Mouse (Mus musculus) heart, embryonic 16.5 days (tissue): Measurements from ENCODE around the gene Neurod2. TPM values are rescaled to one million over a fixed set of nuclear protein-coding genes. Genes with fewer than 3 reads are reported as not detected.

Source experiments
- ATAC-seq: fragments of 200-750 bp; cut with Nextera tagmentation; replicated peaks from 2 replicates; pipeline ENCODE4 v1.8.0; 2017; ENCODE audit warnings: moderate number of reproducible peaks; ENCODE audit not compliant: insufficient read depth, low FRiP score; ENCODE audit errors: extremely low read depth
- H3K27ac ChIP-seq: fragments of 300-500 bp; sonication (generic); 2 replicates; pipeline ENCODE4 v1.5.1; 2014; ENCODE audit warnings: mild to moderate bottlenecking, low read length, control low read depth, moderate library complexity
- H3K27me3 ChIP-seq: fragments of 300-500 bp; sonication (generic); 2 replicates; pipeline ENCODE4 v1.6.1; 2014; ENCODE audit warnings: low read length, mixed read lengths; ENCODE audit not compliant: control insufficient read depth, insufficient read depth
- H3K36me3 ChIP-seq: fragments of 300-500 bp; sonication (generic); 2 replicates; pipeline ENCODE4 v1.6.1; 2014; ENCODE audit not compliant: control insufficient read depth, insufficient read depth
- H3K4me1 ChIP-seq: fragments of 300-500 bp; sonication (generic); 2 replicates; pipeline ENCODE4 v1.6.1; 2014; ENCODE audit warnings: low read length, mixed read lengths; ENCODE audit not compliant: control insufficient read depth, insufficient read depth
- H3K4me2 ChIP-seq: fragments of 300-500 bp; sonication (generic); 2 replicates; pipeline ENCODE4 v1.6.1; 2014; ENCODE audit warnings: low read depth, mild to moderate bottlenecking, control low read depth, low read length
- H3K4me3 ChIP-seq: fragments of 300-500 bp; sonication (generic); 2 replicates; pipeline ENCODE4 v1.5.1; 2014; ENCODE audit warnings: mild to moderate bottlenecking, control low read depth, low read length
- H3K9ac ChIP-seq: fragments of 300-500 bp; sonication (generic); 2 replicates; pipeline ENCODE4 v1.6.1; 2014; ENCODE audit warnings: low read length, control low read depth
- H3K9me3 ChIP-seq: fragments of 300-500 bp; sonication (generic); replicated peaks from 2 replicates; pipeline ENCODE4 v1.6.1; 2016; ENCODE audit warnings: low read length; ENCODE audit not compliant: control insufficient read depth
- WGBS: fragments of 180-500 bp; shearing (Covaris S2); extraction: QIAGEN DNeasy Blood & Tissue Kit; methylation state at CpG from one replicate; pipeline ENCODE4 v1.1.7; 2014; 5-methylcytosine and 5-hydroxymethylcytosine counted together
- polyA plus RNA-seq: library from polyadenylated mRNA; unstranded; fragments of >200 nt; fragmentation: Nextera tagmentation; extraction: Ambion mirVana; gene quantifications from 2 replicates; pipeline ENCODE4 v1.2.1, GENCODE M21; 2015

Neurod2 gene
- polyA plus RNA-seq, 1 experiment from 2014 or later, result not detected

- Histone ChIP-seq H3K27me3 (peaks cover 75% of the 10 kb centered on the region), H3K4me2 (peak overlapping the region; percentile 100), H3K27ac (no peak overlapping the region), H3K9me3 (no peaks in the 10 kb centered on the region), H3K4me3 (peak overlapping the region; percentile 67), H3K9ac (peak overlapping the region; percentile 80), H3K36me3 (no peaks in the 10 kb centered on the region), H3K4me1 (peaks cover 20% of the 10 kb centered on the region)
- no peak for ATAC-seq
- under 1% methylated on average over 57 of the region's 57 CpGs for WGBS
These were observed 9.1 kb upstream of the Neurod2 start for GRCm38 (mm10) chr11:98338507-98338961.

DNA sequence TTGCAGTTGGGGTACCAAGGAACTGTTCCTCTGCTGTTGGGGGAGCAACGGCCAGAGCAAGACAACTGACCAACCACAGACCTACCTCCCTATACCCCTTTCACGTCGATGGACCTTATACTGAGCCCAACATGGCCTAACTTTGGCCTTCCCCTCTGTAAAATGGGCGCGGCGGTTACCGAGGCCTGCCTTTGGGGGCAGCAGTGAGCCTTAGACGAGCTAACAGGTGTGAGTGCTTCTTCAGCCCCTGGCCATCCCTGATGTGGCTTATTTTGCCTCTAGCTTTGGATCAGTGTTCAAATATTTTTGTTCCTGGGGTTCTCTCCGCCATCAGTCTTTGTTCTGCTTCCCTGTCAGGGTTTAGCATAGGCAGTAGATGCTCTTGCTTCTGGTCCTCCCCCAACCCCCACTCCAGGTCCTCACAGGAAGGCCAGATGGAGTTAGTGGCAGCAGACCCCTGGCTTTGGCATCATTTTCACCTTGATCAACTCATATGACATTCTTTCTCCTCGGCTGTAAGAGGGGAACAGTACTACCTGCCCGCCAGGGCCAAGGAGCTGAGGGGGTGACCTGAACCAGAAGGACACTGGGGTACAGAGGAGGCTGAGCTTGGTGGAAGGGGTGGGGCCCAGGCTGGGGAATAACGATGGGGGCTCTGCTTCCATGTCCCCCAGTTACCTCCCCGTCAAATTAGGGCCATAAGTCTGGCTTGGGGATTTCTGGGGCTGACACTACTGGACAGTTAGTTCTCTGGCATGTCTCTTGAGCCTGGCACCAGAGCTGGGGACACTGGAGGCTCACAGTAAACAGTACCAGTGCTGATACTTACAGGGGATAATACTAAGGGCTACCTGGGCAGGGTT lies 7.0 kb upstream of the Neurod2 start:
- WGBS, result 15% methylated on average over 13 of the region's 13 CpGs
- Histone ChIP-seq H3K36me3 (no peaks in the 10 kb centered on the region), H3K27ac (no peak overlapping the region), H3K27me3 (peaks cover 90% of the 10 kb centered on the region), H3K4me2 (no peak overlapping the region), H3K9me3 (no peaks in the 10 kb centered on the region; the same call in 1 of the 2 replicates), H3K4me3 (no peak overlapping the region), H3K9ac (no peak overlapping the region), H3K4me1 (peaks cover 13% of the 10 kb centered on the region)
- ATAC-seq, result no peak

GRCm38 (mm10) chr11:98335250-98335649 lies 5.8 kb upstream of the Neurod2 start:
- WGBS, result 4% methylated on average over 9 of the region's 9 CpGs

GRCm38 (mm10) chr11:98333981-98334741 lies 4.7 kb upstream of the Neurod2 start:
- 5% methylated on average over 35 of the region's 41 CpGs for whole genome bisulfite sequencing
- Histone ChIP-seq H3K27ac (no peak overlapping the region), H3K36me3 (no peaks in the 10 kb centered on the region), H3K27me3 (peaks cover 95% of the 10 kb centered on the region), H3K4me1 (peaks cover 8% of the 10 kb centered on the region; the same call in 1 of the 2 replicates), H3K9ac (no peak overlapping the region), H3K9me3 (no peaks in the 10 kb centered on the region; the same call in 1 of the 2 replicates), H3K4me2 (peak overlapping the region; percentile 48), H3K4me3 (peak overlapping the region; percentile 36)
- no peak for ATAC-seq

More at GRCm38 (mm10) chr11:98335250-98335649, 5.8 kb upstream of the Neurod2 start:
- no peak overlapping the region for H3K4me3 ChIP-seq
- no peaks in the 10 kb centered on the region for H3K36me3 ChIP-seq
- no peak overlapping the region for H3K4me2 ChIP-seq
- H3K9me3 ChIP-seq, result no peaks in the 10 kb centered on the region; the same call in 1 of the 2 replicates
- H3K9ac ChIP-seq, result no peak overlapping the region
- peaks cover 94% of the 10 kb centered on the region for H3K27me3 ChIP-seq
- H3K4me1 ChIP-seq, result peaks cover 13% of the 10 kb centered on the region
- no peak overlapping the region for H3K27ac ChIP-seq
- no peak for ATAC-seq

DNA sequence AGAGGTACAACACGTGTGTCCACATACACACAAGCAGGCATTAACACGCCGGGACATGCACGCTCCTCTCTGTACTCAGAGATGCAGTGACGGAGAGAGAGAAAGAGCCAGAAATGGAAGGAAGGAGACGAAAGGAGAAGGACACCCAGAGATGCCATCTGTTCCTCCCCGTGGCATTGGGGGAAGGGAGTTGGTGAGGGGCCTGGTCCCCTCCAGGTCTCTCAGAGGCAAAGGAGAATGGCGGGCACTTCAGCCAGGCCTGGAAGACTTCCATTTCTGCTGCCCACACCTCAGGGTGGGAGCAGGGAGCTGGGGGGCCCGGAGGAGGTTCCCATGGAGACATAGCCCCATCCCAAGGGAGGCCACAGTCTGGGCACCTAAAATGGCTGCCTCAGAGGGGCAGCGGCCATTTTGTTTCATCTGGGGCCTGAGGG lies 3.8 kb upstream of the Neurod2 start:
- Histone ChIP-seq H3K9me3 (no peaks in the 10 kb centered on the region; the same call in 1 of the 2 replicates), H3K4me3 (no peak overlapping the region), H3K27ac (no peak overlapping the region), H3K9ac (no peak overlapping the region), H3K4me2 (no peak overlapping the region), H3K4me1 (peaks cover 8% of the 10 kb centered on the region), H3K36me3 (no peaks in the 10 kb centered on the region), H3K27me3 (peaks cover 99% of the 10 kb centered on the region)
- WGBS, result 67% methylated on average over 10 of the region's 10 CpGs
- ATAC-seq, result no peak

DNA sequence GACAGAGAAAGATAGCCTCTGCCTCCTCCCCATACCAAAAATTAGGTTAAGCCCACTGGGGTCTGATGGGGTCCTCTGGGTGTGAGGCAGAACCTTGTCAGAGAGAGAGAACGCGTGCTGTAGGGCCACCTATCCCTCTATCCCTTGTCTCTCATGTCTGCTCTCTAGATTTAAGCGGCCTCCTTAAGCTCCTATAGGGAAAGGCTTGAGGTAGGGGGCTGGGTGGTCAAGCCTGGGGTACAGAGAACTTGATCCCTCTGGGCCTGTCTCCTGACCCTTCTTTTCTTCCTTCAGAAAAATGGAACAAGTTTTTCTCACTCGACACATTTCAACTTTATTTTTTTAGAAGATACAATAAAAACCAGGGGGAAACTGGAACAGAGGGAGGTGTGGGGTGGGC lies 3.4 kb upstream of the Neurod2 start:
- Histone ChIP-seq H3K4me3 (no peak overlapping the region), H3K36me3 (no peaks in the 10 kb centered on the region), H3K9me3 (no peaks in the 10 kb centered on the region; the same call in 1 of the 2 replicates), H3K4me2 (no peak overlapping the region), H3K9ac (no peak overlapping the region), H3K27me3 (peaks cover 99% of the 10 kb centered on the region), H3K4me1 (peaks cover 9% of the 10 kb centered on the region), H3K27ac (no peak overlapping the region)
- ATAC-seq, result no peak
- 69% methylated on average over 4 of the region's 4 CpGs for WGBS

GRCm38 (mm10) chr11:98332186-98332585 lies 2.7 kb upstream of the Neurod2 start:
- no peak overlapping the region for H3K27ac ChIP-seq
- no peaks in the 10 kb centered on the region; the same call in 1 of the 2 replicates for H3K9me3 ChIP-seq
- H3K4me2 ChIP-seq, result no peak overlapping the region
- H3K9ac ChIP-seq, result no peak overlapping the region
- 83% methylated on average over 3 of the region's 3 CpGs for WGBS
- no peak overlapping the region for H3K4me3 ChIP-seq
- peaks cover 10% of the 10 kb centered on the region for H3K4me1 ChIP-seq
- H3K36me3 ChIP-seq, result no peaks in the 10 kb centered on the region
- H3K27me3 ChIP-seq, result peaks cover 99% of the 10 kb centered on the region
- no peak for ATAC-seq

GRCm38 (mm10) chr11:98331401-98331800 lies 2.0 kb upstream of the Neurod2 start:
- no peak for ATAC-seq
- no peak overlapping the region for H3K4me2 ChIP-seq
- H3K27me3 ChIP-seq, result peaks cover 99% of the 10 kb centered on the region
- H3K9me3 ChIP-seq, result no peaks in the 10 kb centered on the region; the same call in 1 of the 2 replicates
- H3K4me1 ChIP-seq, result peaks cover 10% of the 10 kb centered on the region
- 33% methylated on average over 1 of the region's 1 CpGs for WGBS
- no peaks in the 10 kb centered on the region for H3K36me3 ChIP-seq
- no peak overlapping the region for H3K27ac ChIP-seq
- H3K4me3 ChIP-seq, result no peak overlapping the region
- H3K9ac ChIP-seq, result no peak overlapping the region
